Mouse (Mus musculus): ENCODE results near the gene Rab31. TPM values are rescaled to one million over a fixed set of nuclear protein-coding genes. Genes with fewer than 3 reads are reported as not detected.

The Rab31 gene
- total and polyA plus RNA-seq, 3 experiments, result 0.79 to 2.8 (median 1.2) TPM

- no peaks in the 10 kb centered on the region for H3K79me2 ChIP-seq (replicated peaks; ENCODE audit: control insufficient read depth, extremely low read depth, insufficient read depth, poor library complexity, severe bottlenecking)
- no peak for TF ChIP-seq TBP (conservative IDR thresholded peaks at IDR 0.05; ENCODE audit: low read depth, low read length)
- TF ChIP-seq GABPA (IDR thresholded peaks at IDR 0.05; ENCODE audit: insufficient replicate concordance, low read depth, low read length), result no peak
- no peak for TF ChIP-seq CHD1 (IDR thresholded peaks at IDR 0.05; ENCODE audit: low read depth, low read length)
- no peak for TF ChIP-seq ZC3H11A (IDR thresholded peaks at IDR 0.05; ENCODE audit: low read depth, low read length)
- no peak for TF ChIP-seq JUND (conservative IDR thresholded peaks at IDR 0.05; ENCODE audit: low read depth, low read length)
- no peak for TF ChIP-seq POLR2A (IDR thresholded peaks at IDR 0.05; ENCODE audit: low read depth, low read length)
- no peak for TF ChIP-seq MXI1 (IDR thresholded peaks at IDR 0.05; ENCODE audit: low read depth, low read length)
- no peak for TF ChIP-seq MEF2A (IDR thresholded peaks at IDR 0.05; ENCODE audit: borderline replicate concordance, low read depth, low read length)
- TF ChIP-seq RCOR1 (conservative IDR thresholded peaks at IDR 0.05; ENCODE audit: low read depth, low read length), result no peak
- TF ChIP-seq ELF1 (IDR thresholded peaks at IDR 0.05; ENCODE audit: low read depth, low read length), result no peak
- H3K27ac ChIP-seq (ENCODE audit: insufficient read depth, low read depth), result no peak overlapping the region
- dilution Hi-C loops (cut with MboI; ENCODE audit: extremely low pct_ligation_motif_present, extremely low pct_unique_long_range_greater_than_20kb, low sequenced_read_pairs) (no loop called here), in situ Hi-C loops (cut with MboI; ENCODE audit: low pct_ligation_motif_present, low pct_unique_long_range_greater_than_20kb, low sequenced_read_pairs) (no loop called here)
- H3K27me3 ChIP-seq (replicated peaks), result no peaks in the 10 kb centered on the region
- H3K9ac ChIP-seq (ENCODE audit: insufficient read depth, low read depth), result no peak overlapping the region
- H3K4me1 ChIP-seq (ENCODE audit: control insufficient read depth in 1 of 2, insufficient read depth in 2 of 2), result peaks cover 0 to 7% of the 10 kb centered on the region in 2 experiments; a peak in 2 of 4 replicates
- no peaks in the 10 kb centered on the region for H3K36me3 ChIP-seq (replicated peaks in 1 of 2; ENCODE audit: control insufficient read depth in 1 of 2, insufficient read depth in 1 of 2, low read length in 1 of 2)
- H3K4me3 ChIP-seq (replicated peaks in 1 of 3; ENCODE audit: low read depth in 2 of 3, low read length in 2 of 3, poor library complexity in 1 of 3), result no peak overlapping the region
- no peak for DNase-seq (ENCODE audit: extremely low read depth)
- no peak overlapping the region for H3K4me2 ChIP-seq (ENCODE audit: insufficient read depth, low read depth, poor library complexity, severe bottlenecking)
- no peaks in the 10 kb centered on the region for H3K9me3 ChIP-seq (replicated peaks; ENCODE audit: low read length)
These were observed 129.0 kb downstream of the Rab31 start for GRCm38 (mm10) chr17:65643579-65643978.

- H3K27me3 ChIP-seq (replicated peaks), result no peaks in the 10 kb centered on the region
- dilution Hi-C loops (cut with MboI; ENCODE audit: extremely low pct_ligation_motif_present, extremely low pct_unique_long_range_greater_than_20kb, low sequenced_read_pairs), result no loop called here
- no peaks in the 10 kb centered on the region for H3K36me3 ChIP-seq (replicated peaks in 1 of 2; ENCODE audit: control insufficient read depth in 1 of 2, insufficient read depth in 1 of 2, low read length in 1 of 2)
- DNase-seq (ENCODE audit: extremely low read depth), result no peak
- H3K9ac ChIP-seq (ENCODE audit: insufficient read depth, low read depth), result no peak overlapping the region
- in situ Hi-C loops (cut with MboI; ENCODE audit: low pct_ligation_motif_present, low pct_unique_long_range_greater_than_20kb, low sequenced_read_pairs), result no loop called here
- H3K4me1 ChIP-seq (ENCODE audit: control insufficient read depth in 1 of 2, insufficient read depth in 2 of 2), result peaks cover 0 to 7% of the 10 kb centered on the region in 2 experiments; a peak in 2 of 4 replicates
- TF ChIP-seq BHLHE40 (IDR thresholded peaks at IDR 0.05; ENCODE audit: low read depth, low read length) (no peak), MAX (IDR thresholded peaks at IDR 0.05; ENCODE audit: low read length) (no peak), USF1 (IDR thresholded peaks at IDR 0.05; ENCODE audit: low read depth, low read length) (no peak), RCOR1 (conservative IDR thresholded peaks at IDR 0.05; ENCODE audit: low read depth, low read length) (no peak)
- H3K79me2 ChIP-seq (replicated peaks; ENCODE audit: control insufficient read depth, extremely low read depth, insufficient read depth, poor library complexity, severe bottlenecking), result no peaks in the 10 kb centered on the region
- H3K4me3 ChIP-seq (replicated peaks in 1 of 3; ENCODE audit: low read depth in 2 of 3, low read length in 2 of 3, poor library complexity in 1 of 3), result no peak overlapping the region
- no peak overlapping the region for H3K27ac ChIP-seq (ENCODE audit: insufficient read depth, low read depth)
- H3K4me2 ChIP-seq (ENCODE audit: insufficient read depth, low read depth, poor library complexity, severe bottlenecking), result no peak overlapping the region
- H3K9me3 ChIP-seq (replicated peaks; ENCODE audit: low read length), result no peaks in the 10 kb centered on the region
These were observed 129.5 kb downstream of the Rab31 start for GRCm38 (mm10) chr17:65643051-65643521.

GRCm38 (mm10) chr17:65642578-65642991 is 130.0 kb downstream of the Rab31 start:
- Histone ChIP-seq H3K4me1 (ENCODE audit: control insufficient read depth in 1 of 2, insufficient read depth in 2 of 2) (peaks cover 0 to 7% of the 10 kb centered on the region in 2 experiments; a peak in 2 of 4 replicates), H3K79me2 (replicated peaks; ENCODE audit: control insufficient read depth, extremely low read depth, insufficient read depth, poor library complexity, severe bottlenecking) (no peaks in the 10 kb centered on the region)
- dilution Hi-C loops (cut with MboI; ENCODE audit: extremely low pct_ligation_motif_present, extremely low pct_unique_long_range_greater_than_20kb, low sequenced_read_pairs), result no loop called here

More at GRCm38 (mm10) chr17:65642578-65642991, 130.0 kb downstream of the Rab31 start:
- Histone ChIP-seq H3K27me3 (replicated peaks) (no peaks in the 10 kb centered on the region), H3K9ac (ENCODE audit: insufficient read depth, low read depth) (no peak overlapping the region), H3K4me3 (replicated peaks in 1 of 3; ENCODE audit: low read depth in 2 of 3, low read length in 2 of 3, poor library complexity in 1 of 3) (no peak overlapping the region), H3K9me3 (replicated peaks; ENCODE audit: low read length) (no peaks in the 10 kb centered on the region), H3K4me2 (ENCODE audit: insufficient read depth, low read depth, poor library complexity, severe bottlenecking) (no peak overlapping the region), H3K27ac (ENCODE audit: insufficient read depth, low read depth) (no peak overlapping the region), H3K36me3 (replicated peaks in 1 of 2; ENCODE audit: control insufficient read depth in 1 of 2, insufficient read depth in 1 of 2, low read length in 1 of 2) (no peaks in the 10 kb centered on the region)
- TF ChIP-seq MAZ (IDR thresholded peaks at IDR 0.05; ENCODE audit: low read depth, low read length) (no peak), ZMIZ1 (IDR thresholded peaks at IDR 0.05; ENCODE audit: low read depth, low read length) (no peak), EP300 (IDR thresholded peaks at IDR 0.05; ENCODE audit: low read length) (no peak), TCF12 (IDR thresholded peaks at IDR 0.05; ENCODE audit: low read depth, low read length) (no peak), MYC (IDR thresholded peaks at IDR 0.05; ENCODE audit: low read depth, low read length) (no peak), ZC3H11A (IDR thresholded peaks at IDR 0.05; ENCODE audit: low read depth, low read length) (no peak), MEF2A (IDR thresholded peaks at IDR 0.05; ENCODE audit: borderline replicate concordance, low read depth, low read length) (no peak), CTCF (conservative IDR thresholded peaks at IDR 0.05 in 1 of 2, IDR thresholded peaks at IDR 0.05 in 1 of 2; ENCODE audit: low read depth in 2 of 2, low read length in 2 of 2) (no peak), MXI1 (IDR thresholded peaks at IDR 0.05; ENCODE audit: low read depth, low read length) (no peak), JUND (conservative IDR thresholded peaks at IDR 0.05; ENCODE audit: low read depth, low read length) (no peak), IRF4 (IDR thresholded peaks at IDR 0.05; ENCODE audit: low read depth, low read length) (no peak), NRF1 (IDR thresholded peaks at IDR 0.05; ENCODE audit: low read depth, low read length) (no peak)
- DNase-seq (ENCODE audit: extremely low read depth), result no peak
- in situ Hi-C loops (cut with MboI; ENCODE audit: low pct_ligation_motif_present, low pct_unique_long_range_greater_than_20kb, low sequenced_read_pairs), result no loop called here

Data from CH12.LX (cell line).